22 mouse cellular contexts compared by ENCODE assay signal in genomic region chr16:30675829-30676228, GRCm38 (mm10).
DNase-seq lines count a peak whose midpoint lies in the region; ATAC-seq lines count a peak whose summit lies in the region.
"Had no signal": no experiment of that assay in that cellular context is flagged by ENCODE, and none has a peak within 500 bp of the region (broad histone marks: within the 10 kb centered on the region; RNA-seq: fewer than 3 reads in every experiment).

No protein-coding gene starts in this region.

- no peaks in the 10 kb centered on the region for H3K27me3 ChIP-seq in hindbrain, embryonic 14.5 days (ENCODE audit: control insufficient read depth, insufficient read depth, low read length)
- H3K27me3 ChIP-seq: heart, embryonic 13.5 days; intestine, embryonic 15.5 days; limb, embryonic 12.5 days; neural tube, embryonic 13.5 days had no signal

- ATAC-seq in CD4-positive, CD25-positive, alpha-beta regulatory T cell, adult 4 months = peak; percentile 21
- ATAC-seq in inflammation-experienced regulatory T-cells, adult 6 months = peak; percentile 14
- no peak for ATAC-seq in megakaryocyte-erythroid progenitor cell, adult 5-6 weeks (replicated peaks; ENCODE audit: low FRiP score, low TSS enrichment, poor library complexity, severe bottlenecking)
- no peak for ATAC-seq in hindbrain, embryonic 14.5 days (ENCODE audit: low FRiP score)
- ATAC-seq: forebrain, postnatal 0 days; intestine, embryonic 15.5 days had no signal

- H3K4me3 ChIP-seq in hindbrain, embryonic 14.5 days (replicated peaks; ENCODE audit: low read length) = no peak overlapping the region
- H3K4me3 ChIP-seq: heart, embryonic 13.5 days; intestine, embryonic 15.5 days; layer of hippocampus, adult 2 months; limb, embryonic 12.5 days; midbrain, embryonic 10.5 days; neural tube, embryonic 13.5 days had no signal

- H3K4me1 ChIP-seq in hindbrain, embryonic 14.5 days (replicated peaks; ENCODE audit: control insufficient read depth, insufficient read depth, low read length) = no peaks in the 10 kb centered on the region
- H3K4me1 ChIP-seq: heart, embryonic 13.5 days; intestine, embryonic 15.5 days; limb, embryonic 12.5 days; midbrain, embryonic 10.5 days; neural tube, embryonic 13.5 days had no signal

- 76% methylated on average over 4 of the region's 4 CpGs for WGBS in hindbrain, embryonic 14.5 days

- no peak overlapping the region for H3K4me2 ChIP-seq in hindbrain, embryonic 14.5 days (replicated peaks)
- H3K4me2 ChIP-seq: heart, embryonic 13.5 days; intestine, embryonic 15.5 days; limb, embryonic 12.5 days; neural tube, embryonic 13.5 days had no signal

- no peak overlapping the region for H3K9ac ChIP-seq in hindbrain, embryonic 14.5 days
- H3K9ac ChIP-seq: forebrain, postnatal 0 days; heart, embryonic 13.5 days; intestine, embryonic 15.5 days; limb, embryonic 12.5 days; liver, embryonic 14.5 days; neural tube, embryonic 13.5 days had no signal

- peak; percentile 9 for DNase-seq in 416B (ENCODE audit: low read depth)
- DNase-seq in thymus, postnatal 14 days = peak; percentile 52
- no peak for DNase-seq in gastrocnemius, postnatal 10 days
- DNase-seq in hindbrain, embryonic 14.5 days (ENCODE audit: low spot score) = no peak
- DNase-seq: adrenal gland, postnatal 10 days; cerebellum, adult 11-12 months; cerebellum, postnatal 36 days; forebrain, postnatal 0 days; heart, adult 11 months; heart, postnatal 4 days; right cerebral cortex, postnatal 4 days had no signal

- H3K9me3 ChIP-seq in hindbrain, embryonic 14.5 days (ENCODE audit: control insufficient read depth, low read length) = no peaks in the 10 kb centered on the region
- H3K9me3 ChIP-seq: intestine, embryonic 15.5 days; limb, embryonic 12.5 days; midbrain, embryonic 10.5 days; neural tube, embryonic 13.5 days had no signal

- no peak overlapping the region for H3K27ac ChIP-seq in hindbrain, embryonic 14.5 days
- H3K27ac ChIP-seq: heart, embryonic 13.5 days; intestine, embryonic 15.5 days; kidney, postnatal 0 days; layer of hippocampus, adult 2 months; limb, embryonic 12.5 days; liver, embryonic 14.5 days; midbrain, embryonic 10.5 days; neural tube, embryonic 13.5 days had no signal

- H3K36me3 ChIP-seq in hindbrain, embryonic 14.5 days (replicated peaks; ENCODE audit: control insufficient read depth, insufficient read depth) = no peaks in the 10 kb centered on the region
- H3K36me3 ChIP-seq: heart, embryonic 13.5 days; intestine, embryonic 15.5 days; limb, embryonic 12.5 days; midbrain, embryonic 10.5 days; neural tube, embryonic 13.5 days had no signal

Comparison
In these comparisons a context has a peak if more than half of its experiments do, and no peak if none do; other contexts are left out.
1. DNase-seq: peak in 416B (single experiment) and thymus, postnatal 14 days (single experiment); none in gastrocnemius, postnatal 10 days (single experiment) and hindbrain, embryonic 14.5 days (single experiment).
2. ATAC-seq: peak in CD4-positive, CD25-positive, alpha-beta regulatory T cell, adult 4 months (single experiment) and inflammation-experienced regulatory T-cells, adult 6 months (single experiment); none in megakaryocyte-erythroid progenitor cell, adult 5-6 weeks (single experiment) and hindbrain, embryonic 14.5 days (single experiment).